Mouse (Mus musculus) cerebellum, adult 18-20 months (tissue): ENCODE measurements around the gene Armc12.
A peak's percentile ranks its signal among the peaks of the same experiment; 100 is the strongest.

ENCODE experiments used
- DNase-seq, 2 experiments: peaks; one replicate each; pipeline ENCODE4 v3.0.0; 2021

Gene Armc12

DNA sequence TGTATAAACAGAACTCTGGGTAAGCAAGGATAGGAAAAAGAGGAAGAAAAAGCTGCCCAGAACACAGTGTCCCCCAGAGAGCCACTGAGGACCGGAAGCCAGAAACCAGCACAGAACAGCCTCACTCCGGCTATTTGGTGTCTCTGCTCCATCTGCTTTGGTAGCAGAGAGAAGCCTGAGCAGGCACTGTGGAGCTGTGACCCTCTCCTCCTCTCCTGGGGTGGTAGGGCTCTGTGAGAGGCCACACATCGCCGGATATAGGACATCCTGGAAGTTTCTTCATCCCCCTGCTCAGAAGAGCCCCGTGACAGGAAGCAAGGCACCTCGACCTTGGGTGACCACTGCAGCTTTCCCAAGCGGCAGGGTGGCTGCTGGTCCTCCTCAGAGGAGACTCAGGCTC, 16.8 kb upstream of the Armc12 start:
- no peak for DNase-seq

DNA sequence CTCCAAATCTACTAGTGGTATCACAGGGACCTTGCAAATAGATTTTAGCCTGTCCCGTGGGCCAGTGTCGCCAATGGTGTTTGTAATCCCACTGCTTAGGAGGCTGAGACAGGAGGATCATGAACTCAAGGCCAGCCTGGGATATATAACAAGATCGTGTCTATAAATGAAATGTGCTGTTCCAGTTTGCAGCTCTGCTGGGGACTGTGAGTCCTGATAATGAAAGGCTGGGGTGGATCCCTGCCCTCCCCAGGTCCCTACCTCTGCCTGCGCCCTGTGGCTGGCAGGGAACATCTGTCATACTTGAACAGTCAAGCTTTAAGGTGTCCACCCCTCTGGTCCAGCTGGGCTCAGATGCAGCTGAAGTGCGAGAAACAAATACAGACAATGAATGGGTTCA, 16.1 kb upstream of the Armc12 start:
- DNase-seq = no peak

DNA sequence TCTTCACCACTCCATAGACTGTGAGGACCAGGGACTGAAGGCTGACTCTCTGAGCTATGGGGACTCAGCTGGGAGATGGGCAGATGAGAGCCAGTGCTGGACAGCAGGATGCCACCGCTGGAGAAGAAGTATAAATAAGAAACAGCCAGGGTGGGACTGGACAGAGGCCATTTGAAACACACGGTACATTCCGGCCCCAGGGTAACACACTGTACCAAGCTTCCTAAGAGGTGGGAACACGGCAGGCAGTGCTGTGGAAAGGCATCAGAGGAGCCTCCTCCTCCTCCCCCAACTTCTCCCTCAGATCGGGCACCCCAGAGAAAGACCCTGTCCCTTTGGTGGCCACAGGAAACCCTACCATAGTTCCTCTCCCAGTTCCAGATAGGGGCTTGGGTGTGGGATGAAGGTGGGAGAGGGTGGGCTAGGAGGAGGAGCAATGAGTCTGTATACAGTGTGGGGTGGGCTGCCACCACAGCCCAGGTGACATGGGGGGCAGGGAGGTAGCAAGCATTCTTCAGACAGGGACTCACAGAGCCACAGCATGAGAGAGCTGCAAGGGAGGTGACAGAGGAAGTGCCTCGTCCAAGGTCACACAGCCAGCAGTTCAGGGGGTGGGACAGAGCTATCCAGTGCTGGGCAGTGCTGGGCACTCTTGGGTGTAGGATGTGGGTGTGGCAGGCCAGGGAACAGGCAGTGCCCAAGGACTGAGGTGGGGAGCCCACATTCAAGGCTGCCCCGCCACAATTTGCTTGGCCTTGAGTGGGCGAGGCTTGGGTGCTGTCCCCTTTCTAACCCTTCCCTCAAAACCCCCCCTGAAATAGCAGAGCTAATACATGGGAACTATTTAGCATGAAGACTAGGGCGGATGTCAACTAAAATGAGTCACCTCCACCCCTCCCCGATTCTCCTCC, 14.9 kb upstream of the Armc12 start:
- no peak for DNase-seq

DNA sequence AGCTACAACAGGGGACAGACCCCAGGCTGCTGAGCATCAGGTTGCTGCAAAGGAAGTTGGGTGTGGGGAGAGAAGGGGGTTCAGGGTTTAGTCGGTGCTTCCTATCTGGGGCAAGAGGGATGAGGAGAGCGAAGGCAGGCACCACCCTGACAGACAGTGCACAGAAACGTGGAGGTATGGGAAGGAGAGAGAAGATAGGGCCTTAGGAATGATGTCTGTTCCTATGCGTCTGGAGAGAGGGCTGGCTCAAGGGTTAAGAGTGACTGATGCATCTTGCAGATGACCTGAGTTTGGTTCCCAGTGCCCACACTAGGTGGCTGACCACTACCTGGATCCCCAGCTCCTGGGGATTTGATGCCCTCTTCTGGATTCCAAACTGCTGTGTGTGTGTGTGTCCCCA, 13.7 kb upstream of the Armc12 start:
- DNase-seq = no peak

DNA sequence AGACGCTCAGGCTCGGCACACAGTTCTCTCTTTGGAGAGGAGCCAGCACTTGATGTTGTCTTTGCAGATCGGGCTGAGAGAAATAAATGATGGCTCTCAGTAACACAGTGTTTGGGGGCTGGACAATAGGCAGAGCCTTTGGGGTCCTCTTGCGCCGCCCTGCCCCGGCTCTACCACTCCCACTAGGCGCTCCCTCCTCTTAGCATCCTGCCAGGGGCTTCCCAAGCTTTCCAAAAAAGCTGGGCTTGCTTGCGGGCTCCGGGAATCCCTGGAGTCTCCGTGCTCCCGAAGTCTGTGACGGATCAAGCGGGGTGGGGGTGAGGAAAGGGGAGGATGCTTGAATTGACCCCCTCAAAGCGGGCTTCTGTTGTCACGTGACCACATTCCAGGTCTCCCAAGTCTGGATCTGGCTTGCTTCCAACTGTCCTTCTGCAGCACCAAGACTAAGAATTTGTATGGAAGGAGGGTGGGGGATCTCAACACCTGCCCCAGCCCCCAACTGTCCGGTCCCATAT, 13.1 kb upstream of the Armc12 start, which contains the start of gene Fkbp5:
TSS of gene Fkbp5 (minus strand) at position 87 of the 515 bp plus-strand sequence.
- DNase-seq = peak in 1 of 2 experiments; percentile 38

DNA sequence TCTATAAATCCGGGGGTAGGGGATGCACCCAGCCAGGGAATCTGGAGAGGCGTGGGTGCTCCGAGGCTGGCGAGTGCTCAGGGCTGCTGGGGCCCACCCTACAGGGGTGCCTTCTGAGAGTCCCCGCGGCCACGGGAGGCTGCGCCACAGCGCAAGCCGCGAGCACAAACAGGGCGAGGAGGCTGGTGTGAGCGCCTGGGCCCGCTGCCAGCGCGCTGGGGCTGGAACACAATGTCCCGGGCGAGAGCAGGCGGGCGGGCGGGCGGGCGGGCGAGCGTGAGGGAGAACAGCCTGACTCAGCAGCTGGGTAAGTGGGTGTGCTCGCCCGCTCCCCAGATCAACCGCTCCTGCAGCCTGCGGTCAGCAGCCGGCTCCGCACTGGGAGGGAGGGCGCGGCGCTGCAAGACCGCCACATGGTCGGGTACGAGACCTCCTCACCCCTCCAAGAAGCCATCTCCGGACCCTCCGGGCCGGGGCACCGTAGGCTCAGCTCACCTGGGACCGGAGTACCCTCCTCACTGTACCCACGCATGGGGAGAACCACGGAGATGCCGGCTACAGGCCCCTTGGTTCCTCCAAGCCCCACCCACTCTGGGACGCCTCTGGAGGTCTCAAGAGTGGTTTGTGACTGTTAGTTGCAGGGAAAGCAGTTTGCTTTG, 12.5 kb upstream of the Armc12 start:
- DNase-seq = peak; percentile 81 to 92

DNA sequence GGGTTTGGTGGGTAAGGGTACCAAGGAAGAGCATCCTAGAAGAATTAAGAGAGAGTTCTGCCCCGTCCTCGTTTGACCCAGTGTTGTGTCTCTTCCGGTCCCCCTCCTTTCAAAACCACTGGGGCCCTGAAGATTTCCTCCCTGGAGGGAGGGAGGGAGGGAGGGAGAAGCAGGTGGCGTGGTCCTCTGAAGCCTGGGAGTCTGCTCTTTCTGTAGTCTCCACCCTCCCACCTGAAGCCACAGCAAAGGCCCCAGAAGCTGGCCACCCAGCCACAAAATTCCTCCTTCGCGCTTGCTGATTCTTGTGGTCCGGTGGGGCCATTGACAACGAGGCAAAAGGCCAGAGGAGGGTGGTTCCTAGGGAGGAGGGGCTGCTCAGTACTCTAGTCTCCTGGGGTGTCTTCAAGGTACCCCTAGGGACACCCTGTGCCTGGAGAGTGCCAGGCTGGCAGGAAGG, 12.0 kb upstream of the Armc12 start:
- peak; percentile 22 to 33 for DNase-seq

DNA sequence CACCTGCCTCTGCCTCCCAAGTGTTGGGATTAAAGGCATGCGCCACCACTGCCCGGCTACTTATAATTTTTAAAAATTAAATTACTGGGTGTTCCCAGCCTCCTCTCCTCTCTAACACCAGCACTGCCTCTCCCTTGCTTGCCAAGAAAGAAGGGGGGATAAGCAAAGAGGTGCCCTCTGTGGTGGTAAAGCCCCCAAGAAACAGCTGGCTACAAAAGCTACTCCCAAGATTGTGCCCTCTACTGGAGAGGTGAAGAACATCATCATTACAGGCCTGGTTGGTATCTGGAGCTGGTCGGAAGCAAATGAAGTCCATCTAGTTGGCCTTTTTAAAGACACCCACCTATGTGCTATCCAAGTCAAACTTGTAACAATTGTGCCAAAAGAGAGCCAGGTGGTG, 10.8 kb upstream of the Armc12 start:
- peak in 1 of 2 experiments; percentile 9 for DNase-seq

DNA sequence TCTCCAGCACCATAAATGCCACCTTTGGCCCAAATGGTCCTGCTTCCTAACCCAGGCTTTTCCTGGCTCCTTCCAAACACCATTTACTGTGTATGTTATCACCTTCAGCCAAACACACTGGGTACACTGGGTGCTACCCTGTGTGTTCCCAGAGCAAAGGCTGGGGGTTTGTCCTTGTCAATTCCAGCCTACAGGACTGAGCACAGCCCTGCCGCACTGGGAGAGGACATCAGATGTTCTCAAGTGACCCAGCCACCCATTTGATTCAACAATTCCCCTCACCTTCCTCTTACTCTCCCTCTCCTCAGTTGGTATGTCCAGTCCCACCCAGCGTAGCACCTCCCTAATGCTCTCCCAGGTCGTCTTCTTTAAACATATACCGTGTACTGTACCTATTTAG, 10.0 kb upstream of the Armc12 start:
- DNase-seq = no peak

DNA sequence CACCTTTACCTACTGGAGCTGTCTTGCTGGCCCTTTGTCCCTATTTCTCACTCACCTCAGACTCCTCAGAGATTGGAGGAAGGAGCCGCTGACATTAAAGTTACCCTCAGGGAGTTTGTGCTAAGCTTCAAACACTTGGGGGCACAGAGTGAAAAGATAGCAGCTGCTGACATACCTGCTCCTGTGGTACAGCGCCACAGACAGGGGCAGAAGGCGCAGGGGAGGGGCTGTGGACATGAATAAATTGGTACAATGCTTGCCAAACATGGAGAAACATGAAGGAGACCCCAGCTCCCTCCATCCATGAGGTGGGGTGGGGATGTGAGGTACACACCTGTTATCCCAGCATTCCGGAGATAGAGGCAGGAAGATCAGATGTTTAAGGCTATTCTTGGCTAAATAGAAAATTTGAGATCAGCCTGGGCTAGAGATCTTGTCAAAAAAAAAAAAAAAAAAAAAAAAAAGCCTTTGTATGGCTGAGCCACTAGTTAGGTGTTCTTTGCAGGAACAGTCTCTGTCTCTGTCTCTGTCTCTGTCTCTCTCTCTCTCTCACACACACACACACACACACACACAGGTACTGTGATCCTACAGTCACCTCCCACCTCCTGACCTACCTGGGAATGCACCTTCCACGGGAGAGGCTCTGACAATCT, 9.4 kb upstream of the Armc12 start:
- no peak for DNase-seq

DNA sequence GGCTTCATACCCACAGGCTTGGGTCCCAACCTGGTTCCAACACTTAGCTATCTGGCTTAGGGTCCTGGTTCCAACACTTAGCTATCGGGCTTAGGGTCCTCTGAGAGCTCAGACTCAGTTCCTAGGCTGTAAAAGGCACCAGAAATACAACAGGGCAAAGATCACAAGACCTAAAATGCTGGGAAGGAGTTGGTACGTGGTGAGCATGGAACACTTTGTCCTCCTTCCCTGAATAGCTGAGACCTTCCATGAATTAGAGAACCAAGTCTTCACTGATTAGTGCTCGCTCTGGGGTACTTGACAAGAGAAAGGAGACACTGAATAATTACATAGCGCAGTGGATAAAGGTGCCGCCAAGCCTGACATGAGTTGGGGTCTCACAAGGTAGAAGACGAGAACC, 8.7 kb upstream of the Armc12 start:
- DNase-seq = no peak

DNA sequence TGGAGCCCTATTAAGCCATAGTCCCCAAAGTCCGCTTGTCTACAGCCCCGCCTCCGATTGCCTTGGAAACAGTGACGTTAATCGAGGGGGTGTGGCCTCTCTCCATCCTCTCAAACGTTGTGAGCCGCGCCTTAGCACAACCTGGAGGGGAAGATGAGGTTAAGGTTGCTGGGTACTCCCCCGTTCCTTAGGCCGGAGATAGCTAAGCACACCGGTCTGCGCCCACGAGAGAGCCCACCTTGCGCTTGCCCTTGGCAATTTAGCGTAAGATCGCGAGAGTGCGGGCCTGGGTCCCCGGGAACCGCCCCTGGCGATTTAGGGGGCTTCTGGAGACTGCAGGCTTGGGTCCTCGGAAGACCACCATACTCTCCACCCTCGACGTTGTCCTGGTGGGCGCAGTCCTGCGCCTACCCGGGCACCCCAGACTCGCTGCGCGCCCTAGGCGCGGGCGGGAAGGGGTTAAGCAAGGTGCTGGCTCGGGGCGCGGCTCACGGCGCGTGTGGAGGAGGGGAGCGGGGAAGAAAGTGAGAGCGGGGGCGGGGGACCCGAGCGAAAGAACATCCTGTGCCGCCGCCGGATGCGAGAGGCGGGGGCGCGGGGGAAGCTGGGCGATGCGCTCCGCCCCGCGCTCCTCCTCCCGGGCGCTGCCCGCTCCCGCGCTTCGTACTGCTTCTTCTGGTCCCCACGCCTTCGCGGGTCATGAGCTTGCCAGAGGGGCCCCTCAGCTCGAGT, 7.8 kb upstream of the Armc12 start:
- peak; percentile 94 to 98 for DNase-seq

DNA sequence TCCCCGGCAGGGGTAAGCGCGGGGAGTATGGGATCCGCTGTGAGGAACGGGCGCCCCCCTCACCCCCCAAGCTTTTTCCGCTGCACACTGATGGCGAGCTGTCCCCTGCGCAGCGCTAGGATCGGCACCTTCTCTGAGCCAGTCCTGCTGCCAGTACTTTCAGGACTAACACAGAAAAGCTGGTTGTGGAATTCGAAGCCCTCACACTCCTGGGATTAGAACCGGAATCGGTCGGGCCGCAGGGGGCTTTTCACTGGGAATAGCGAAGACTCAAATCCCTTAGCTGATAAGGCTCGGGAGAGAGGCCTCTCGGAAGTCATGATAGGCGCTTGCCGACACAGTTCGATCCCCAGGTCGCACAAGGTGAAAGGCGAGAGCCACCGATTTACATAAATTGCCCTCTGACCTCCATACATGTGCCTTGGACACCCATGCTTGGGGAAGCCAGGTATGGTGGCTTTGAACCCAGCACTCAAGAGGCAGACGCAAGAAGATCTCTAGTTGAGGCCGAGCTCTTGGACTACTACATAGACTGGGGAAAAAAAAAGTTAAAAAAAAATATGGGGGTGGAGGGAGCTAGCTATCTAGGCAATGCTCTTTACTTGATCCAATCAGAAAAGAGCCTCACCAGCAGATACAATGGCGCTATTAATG, 7.1 kb upstream of the Armc12 start:
- no peak for DNase-seq

DNA sequence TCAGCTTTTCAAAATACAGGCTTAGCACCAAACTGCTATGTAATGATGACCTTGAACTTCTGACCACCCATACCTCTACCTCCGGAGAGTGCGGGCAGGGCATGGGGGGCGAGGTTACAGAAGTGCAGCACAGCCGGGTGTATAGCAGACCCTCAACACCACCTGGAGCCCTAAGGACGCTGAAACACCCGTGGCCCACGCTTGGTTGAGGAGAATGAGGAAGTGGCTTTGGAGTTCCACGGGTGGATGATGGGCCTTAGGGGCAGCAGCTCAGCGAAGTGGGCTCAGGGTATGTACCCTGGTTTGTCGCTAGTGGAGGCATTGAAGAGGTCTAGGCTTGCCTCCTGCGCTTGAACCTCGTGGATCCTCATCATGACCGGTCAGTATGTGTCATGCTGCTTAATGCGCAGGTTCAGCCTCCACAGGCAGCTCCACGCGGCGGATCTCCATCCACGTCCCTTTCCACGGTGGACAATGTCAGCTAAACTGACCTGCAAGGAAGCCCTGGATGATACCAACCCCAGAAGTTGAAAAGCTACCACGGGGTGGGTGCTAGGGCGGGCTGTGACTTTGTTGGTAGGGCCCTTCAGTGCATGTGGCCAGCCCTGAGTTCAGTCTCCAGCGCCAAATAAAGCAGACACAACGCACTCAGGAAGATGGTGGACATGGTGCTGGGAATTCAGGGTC, 6.5 kb upstream of the Armc12 start:
- DNase-seq = peak in 1 of 2 experiments; percentile 19

DNA sequence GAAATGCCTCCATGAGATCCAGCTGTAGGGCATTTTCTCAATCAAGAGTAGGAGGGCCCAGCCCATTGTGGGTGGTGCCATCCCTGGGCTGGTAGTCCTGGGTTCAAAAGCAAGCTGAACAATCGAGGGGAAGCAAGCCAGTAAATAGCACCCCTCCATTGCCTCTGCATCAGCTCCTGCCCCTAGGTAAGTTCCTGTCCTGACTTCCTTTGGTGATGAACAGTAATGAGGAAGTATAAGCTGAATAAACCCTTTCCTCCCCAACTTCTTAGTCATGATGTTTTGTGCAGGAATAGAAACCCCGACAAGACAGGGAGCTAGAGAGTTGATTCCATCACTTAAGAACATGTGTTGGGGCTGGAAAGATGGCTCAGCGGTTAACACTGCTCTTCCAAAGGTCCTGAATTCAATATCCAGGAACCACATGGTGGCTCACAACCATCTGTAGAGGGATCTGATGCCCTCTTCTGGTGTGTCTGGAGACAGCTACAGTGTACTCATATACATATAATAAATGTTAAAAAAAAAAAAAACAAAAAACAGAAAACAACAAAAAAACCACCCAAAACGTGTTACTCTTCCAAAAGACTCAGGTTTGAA, 5.7 kb upstream of the Armc12 start:
- DNase-seq = peak in 1 of 2 experiments; percentile 7

DNA sequence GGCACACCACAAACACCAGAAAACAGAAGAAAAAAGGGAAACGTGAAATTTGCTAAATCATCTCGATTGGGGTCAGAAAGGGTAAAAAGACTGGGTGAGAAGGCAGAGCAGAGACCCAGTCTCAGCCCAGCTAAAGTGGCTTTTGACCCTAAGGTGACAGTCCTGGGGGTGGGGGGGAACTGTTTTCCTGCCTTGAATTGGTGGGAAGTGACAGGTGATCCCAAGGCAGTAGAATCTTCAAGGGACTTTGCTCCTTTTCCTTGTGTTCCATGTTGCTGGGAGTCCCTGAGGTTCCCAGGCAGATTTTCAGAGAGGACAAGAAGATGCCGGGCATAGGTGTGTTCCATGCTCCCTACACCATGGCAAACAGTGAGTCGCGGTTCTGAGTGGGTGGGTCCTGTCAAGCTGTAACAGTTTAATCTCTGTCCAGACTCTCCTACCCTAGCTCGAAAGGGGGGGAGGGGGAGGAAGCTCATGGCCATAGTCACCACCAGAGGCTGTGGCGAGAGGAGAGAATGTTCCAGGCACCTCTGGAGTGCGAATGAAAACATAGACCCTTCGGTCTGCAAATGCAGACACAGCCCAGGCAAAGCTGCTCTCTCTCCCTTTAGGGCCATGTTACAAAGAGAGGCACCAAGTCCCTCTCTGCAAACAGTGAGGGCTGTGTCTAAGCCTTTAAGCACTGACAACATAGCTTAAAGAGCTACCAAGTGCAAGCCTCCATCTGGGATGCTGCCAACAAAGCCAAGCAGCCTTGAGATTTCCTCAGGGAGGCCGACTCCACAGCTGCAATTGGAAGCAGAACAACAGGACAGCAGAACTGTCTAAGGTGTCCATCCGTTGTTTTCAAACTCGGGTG, 3.2 kb upstream of the Armc12 start:
- peak in 1 of 2 experiments; percentile 5 for DNase-seq

DNA sequence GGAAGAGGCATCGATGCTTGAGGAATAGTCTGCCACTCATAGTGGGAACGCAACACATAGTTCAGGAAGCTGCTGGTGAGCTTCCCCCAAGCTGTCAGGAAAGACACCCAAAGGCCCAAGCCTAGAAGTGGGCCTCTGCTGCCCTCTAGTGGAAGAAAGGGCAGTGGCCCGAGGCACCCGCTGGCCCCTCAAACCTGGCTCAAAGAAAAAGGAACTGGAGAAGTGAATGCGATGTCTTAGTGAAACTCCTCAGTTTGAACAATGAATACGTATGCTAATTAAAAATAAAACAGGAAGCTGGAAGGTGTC, 2.6 kb upstream of the Armc12 start:
- peak; percentile 81 to 89 for DNase-seq

DNA sequence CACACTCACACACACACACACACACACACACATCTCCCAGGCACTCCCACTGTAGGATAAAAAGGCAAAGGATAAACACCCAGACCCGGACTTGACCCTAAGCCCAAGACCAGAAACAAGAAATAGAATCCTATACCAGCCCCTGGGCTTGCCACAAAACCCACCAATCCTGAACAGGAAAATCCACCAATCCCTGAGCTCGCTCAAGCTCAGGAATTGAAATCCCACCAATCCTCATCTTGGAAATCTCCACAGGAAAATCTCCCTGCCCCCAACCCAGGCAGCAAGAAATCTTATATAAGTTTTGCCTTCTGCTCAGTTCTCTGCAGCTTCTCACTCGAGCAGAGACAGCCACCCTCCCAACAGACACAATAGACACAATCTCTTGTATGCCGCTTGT, 1.5 kb upstream of the Armc12 start:
- DNase-seq = no peak

DNA sequence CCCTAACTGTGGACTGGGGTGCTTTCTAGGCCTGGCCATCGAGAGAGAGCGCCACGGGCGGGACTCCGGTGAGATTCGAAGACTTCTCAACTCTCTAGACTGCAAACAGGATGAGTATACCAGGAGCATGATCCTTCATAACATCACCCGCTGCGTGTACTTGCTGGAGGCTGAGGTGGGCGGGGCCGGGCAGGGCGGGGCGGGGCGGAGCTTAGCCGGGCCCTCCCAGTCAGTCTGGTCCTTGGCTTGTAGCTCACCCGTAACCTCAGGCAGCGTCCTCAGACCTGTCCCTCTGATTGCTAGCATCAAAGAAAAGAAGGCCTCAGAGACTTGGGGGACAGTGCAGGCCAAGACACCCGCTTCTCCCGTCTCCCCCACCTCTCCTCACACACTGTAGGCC, 1.3 kb downstream of the Armc12 start:
- DNase-seq = no peak

DNA sequence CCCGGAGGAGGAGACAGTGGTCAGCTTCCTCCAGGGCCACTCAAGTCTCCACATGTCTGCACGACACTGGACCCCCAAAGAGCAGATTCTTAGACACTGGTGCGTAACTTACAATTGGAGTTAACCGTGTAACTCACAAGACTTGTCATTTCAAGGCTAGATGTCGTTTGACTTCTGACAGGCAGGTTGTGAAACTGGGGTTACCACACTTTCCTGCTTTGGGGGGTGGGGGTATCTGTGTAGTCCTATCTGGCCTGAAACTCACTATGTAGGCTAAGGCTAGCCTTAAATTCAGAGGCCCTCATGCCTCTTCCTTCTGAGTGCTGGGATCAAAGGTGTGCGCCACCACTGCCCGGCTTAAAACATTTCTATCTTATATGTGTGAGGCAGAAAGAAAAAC, 2.0 kb downstream of the Armc12 start:
- no peak for DNase-seq
